In the genomic region with DNA sequence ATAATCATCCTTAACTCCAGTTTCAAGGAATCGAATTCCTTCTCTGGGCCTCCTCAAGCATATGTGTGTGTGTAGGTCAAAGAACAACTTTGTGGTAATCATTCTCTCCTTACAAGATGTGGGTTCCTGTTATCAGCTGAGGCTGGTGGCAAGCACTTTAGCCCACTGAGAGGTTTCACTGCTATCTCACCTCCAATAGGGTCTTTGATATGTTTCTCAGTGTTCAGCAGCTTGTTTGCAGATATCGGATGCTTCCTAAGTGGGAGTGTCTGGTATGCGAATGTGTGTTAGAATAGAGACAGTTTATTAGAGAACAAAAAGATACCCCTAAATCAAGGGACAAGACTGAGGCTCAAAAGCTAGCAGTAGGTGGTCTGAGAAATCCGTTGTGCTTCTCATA, we compare ENCODE assay signal across 9 mouse cellular contexts. TPM values are rescaled to one million over a fixed set of nuclear protein-coding genes. Genes with fewer than 3 reads are reported as not detected.
DNase-seq lines count a peak whose midpoint lies in the region; ATAC-seq and TF ChIP-seq lines count a peak whose summit lies in the region.
"Had no signal": no experiment of that assay in that cellular context is flagged by ENCODE, and none has a peak within 500 bp of the region (broad histone marks: within the 10 kb centered on the region; RNA-seq: fewer than 3 reads in every experiment).

No protein-coding gene starts in this region.

- peak overlapping the region; percentile 86 for H3K4me2 ChIP-seq in hindbrain, embryonic 16.5 days (ENCODE audit: low read length)
- H3K4me2 ChIP-seq in midbrain, embryonic 14.5 days (ENCODE audit: low read length) = peak overlapping the region; percentile 82

- peak overlapping the region; percentile 85 for H3K9ac ChIP-seq in hindbrain, embryonic 16.5 days (ENCODE audit: low read depth, low read length)
- H3K9ac ChIP-seq in midbrain, embryonic 14.5 days (replicated peaks; ENCODE audit: low read length) = peak overlapping the region; percentile 81

- no peaks in the 10 kb centered on the region for H3K36me3 ChIP-seq in kidney, adult 2 months (ENCODE audit: control insufficient read depth, insufficient read depth, low read length)
- no peaks in the 10 kb centered on the region for H3K36me3 ChIP-seq in hindbrain, embryonic 16.5 days (ENCODE audit: control insufficient read depth, insufficient read depth, low read length)
- no peaks in the 10 kb centered on the region for H3K36me3 ChIP-seq in midbrain, embryonic 14.5 days (ENCODE audit: control insufficient read depth, insufficient read depth, low read length)

- no peaks in the 10 kb centered on the region for H3K27me3 ChIP-seq in kidney, adult 2 months (replicated peaks; ENCODE audit: control insufficient read depth, insufficient read depth, low read length)
- no peaks in the 10 kb centered on the region for H3K27me3 ChIP-seq in hindbrain, embryonic 16.5 days (replicated peaks; ENCODE audit: control insufficient read depth, insufficient read depth, low read length)
- H3K27me3 ChIP-seq in midbrain, embryonic 14.5 days (ENCODE audit: control insufficient read depth, insufficient read depth, low read length) = no peaks in the 10 kb centered on the region
- H3K27me3 ChIP-seq: Patski had no signal

- peak overlapping the region; percentile 85 for H3K27ac ChIP-seq in kidney, adult 2 months (ENCODE audit: insufficient read depth, low read depth, low read length)
- no peak overlapping the region for H3K27ac ChIP-seq in cortical plate, adult 2 months (ENCODE audit: insufficient read depth, low read length)
- H3K27ac ChIP-seq in hindbrain, embryonic 16.5 days (ENCODE audit: low read depth, low read length) = no peak overlapping the region
- no peak overlapping the region for H3K27ac ChIP-seq in midbrain, embryonic 14.5 days (replicated peaks; ENCODE audit: low read depth, low read length)

- 29% methylated on average over 4 of the region's 4 CpGs for WGBS in kidney, adult 2 months
- whole genome bisulfite sequencing in hindbrain, embryonic 16.5 days = 54% methylated on average over 4 of the region's 4 CpGs
- WGBS in midbrain, embryonic 14.5 days = 53% methylated on average over 4 of the region's 4 CpGs

- ATAC-seq in hindbrain, embryonic 16.5 days = no peak
- no peak for ATAC-seq in midbrain, embryonic 14.5 days (ENCODE audit: low FRiP score, low TSS enrichment)

- H3K4me3 ChIP-seq in kidney, adult 2 months (ENCODE audit: insufficient read depth, low read depth, low read length) = peak overlapping the region; percentile 95
- peak overlapping the region; percentile 98 for H3K4me3 ChIP-seq in cortical plate, adult 2 months (ENCODE audit: insufficient read depth, low read length)
- peak overlapping the region; percentile 90 for H3K4me3 ChIP-seq in hindbrain, embryonic 16.5 days (ENCODE audit: low read length)
- peak overlapping the region; percentile 77 for H3K4me3 ChIP-seq in midbrain, embryonic 14.5 days (replicated peaks; ENCODE audit: low read depth, low read length)

- peaks cover 18% of the 10 kb centered on the region for H3K4me1 ChIP-seq in kidney, adult 2 months (ENCODE audit: control insufficient read depth, insufficient read depth, low read length)
- peaks cover 3% of the 10 kb centered on the region; the same call in 1 of the 2 replicates for H3K4me1 ChIP-seq in cortical plate, adult 2 months (ENCODE audit: control insufficient read depth, insufficient read depth, low read length)
- H3K4me1 ChIP-seq in hindbrain, embryonic 16.5 days (ENCODE audit: control insufficient read depth, insufficient read depth, low read depth, low read length) = peaks cover 12% of the 10 kb centered on the region
- H3K4me1 ChIP-seq in midbrain, embryonic 14.5 days (ENCODE audit: control insufficient read depth, insufficient read depth, low read length) = peaks cover 22% of the 10 kb centered on the region

- TF ChIP-seq CTCF in kidney, adult 2 months (conservative IDR thresholded peaks at IDR 0.05; ENCODE audit: insufficient read depth, insufficient read length, low read depth, low read length) = no peak
- no peak for TF ChIP-seq CTCF in cortical plate, adult 2 months (IDR thresholded peaks at IDR 0.05; ENCODE audit: extremely low read depth, insufficient read depth, low read length)

- no peaks in the 10 kb centered on the region for H3K9me3 ChIP-seq in hindbrain, embryonic 16.5 days (ENCODE audit: control insufficient read depth, low read length)
- H3K9me3 ChIP-seq in midbrain, embryonic 14.5 days (ENCODE audit: control insufficient read depth, low read length) = no peaks in the 10 kb centered on the region

- no peak for TF ChIP-seq POLR2A in kidney, adult 2 months (IDR thresholded peaks at IDR 0.05; ENCODE audit: low read depth, low read length)
- TF ChIP-seq POLR2A in cortical plate, adult 2 months (IDR thresholded peaks at IDR 0.05; ENCODE audit: extremely low read depth, insufficient read depth, low read length) = no peak

- DNase-seq in kidney, adult 2 months = no peak
- no peak for DNase-seq in kidney, adult 8-10 months
- no peak for DNase-seq in midbrain, embryonic 14.5 days
- no peak for DNase-seq in right cerebral cortex, postnatal 36 days (ENCODE audit: low spot score in 2 of 2)
- no peak for DNase-seq in urinary bladder, postnatal 10 days (ENCODE audit: low spot score)
- DNase-seq in cerebellum, postnatal 10 days = no peak

RNA-seq across cellular contexts. Expression of a gene that starts 0.5 kb away (rescaled TPM):
- 37.9 and 38.9 TPM in 2 replicates for polyA plus RNA-seq in kidney, adult 2 months (2012; rRNA removed)
- 33.0 and 34.2 TPM in 2 replicates for polyA plus RNA-seq in cortical plate, adult 2 months (2012; rRNA removed)
- polyA plus RNA-seq in hindbrain, embryonic 16.5 days (2015; fragmentation: Nextera tagmentation; extraction: Ambion mirVana) = 11.5 and 11.7 TPM in 2 replicates
- polyA plus RNA-seq in midbrain, embryonic 14.5 days (2014; fragmentation: Nextera tagmentation; extraction: Ambion mirVana) = 12.5 and 13.2 TPM in 2 replicates

RNA-seq across cellular contexts. Expression of a gene that starts 39.1 kb away (rescaled TPM):
- 0.12 and 1.1 TPM in 2 replicates for polyA plus RNA-seq in kidney, adult 2 months (2012; rRNA removed)
- polyA plus RNA-seq in cortical plate, adult 2 months (2012; rRNA removed) = not detected in 2 replicates
- not detected in 2 replicates for polyA plus RNA-seq in hindbrain, embryonic 16.5 days (2015; fragmentation: Nextera tagmentation; extraction: Ambion mirVana)
- not detected in 2 replicates for polyA plus RNA-seq in midbrain, embryonic 14.5 days (2014; fragmentation: Nextera tagmentation; extraction: Ambion mirVana)
- polyA plus RNA-seq: Patski had no signal
